Mouse (Mus musculus): Measurements from ENCODE around the gene Arsb.

Arsb gene

DNA sequence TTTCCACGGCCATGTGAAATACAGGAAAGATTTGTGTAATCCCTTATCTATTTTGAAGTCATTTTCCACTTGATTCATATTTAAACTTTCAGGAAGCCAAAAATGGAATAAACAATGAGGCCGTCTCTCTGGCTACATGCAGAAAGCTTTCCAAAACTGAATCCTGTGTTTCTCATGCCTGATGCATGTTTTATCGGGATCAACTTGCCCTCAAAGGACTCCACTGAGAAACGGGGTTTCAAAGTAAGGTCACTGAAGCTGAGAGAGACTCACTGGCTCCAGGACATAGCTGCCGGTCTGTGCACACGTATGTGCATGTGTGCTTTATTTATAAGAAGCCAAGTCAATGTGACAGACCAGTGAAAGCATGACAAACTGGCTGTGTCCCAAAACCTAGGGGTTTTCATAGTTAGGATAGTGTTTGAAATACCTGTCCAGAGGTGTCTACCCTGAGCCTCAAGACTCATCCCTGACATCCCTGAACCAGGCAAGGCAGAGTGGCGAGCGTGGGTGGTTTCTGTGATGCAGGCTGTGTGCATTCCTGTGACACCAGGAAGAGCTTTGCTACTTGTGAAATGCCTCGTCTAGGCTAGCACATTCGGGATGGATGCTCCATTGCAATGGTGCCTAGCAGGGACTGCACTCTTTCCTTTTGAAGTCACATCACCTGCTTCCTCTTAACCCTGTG is 75.5 kb downstream of the Arsb start:
- DNase-seq (ENCODE audit: low spot score), result no peak

- no peak for DNase-seq (ENCODE audit: low spot score)
Observed at GRCm38 (mm10) chr13:93847614-93848013, 76.2 kb downstream of the Arsb start.

GRCm38 (mm10) chr13:93848615-93849014 is 77.2 kb downstream of the Arsb start:
- DNase-seq (ENCODE audit: low spot score), result no peak

- DNase-seq (ENCODE audit: low spot score), result no peak
Observed at GRCm38 (mm10) chr13:93849751-93850355, 78.4 kb downstream of the Arsb start.

DNA sequence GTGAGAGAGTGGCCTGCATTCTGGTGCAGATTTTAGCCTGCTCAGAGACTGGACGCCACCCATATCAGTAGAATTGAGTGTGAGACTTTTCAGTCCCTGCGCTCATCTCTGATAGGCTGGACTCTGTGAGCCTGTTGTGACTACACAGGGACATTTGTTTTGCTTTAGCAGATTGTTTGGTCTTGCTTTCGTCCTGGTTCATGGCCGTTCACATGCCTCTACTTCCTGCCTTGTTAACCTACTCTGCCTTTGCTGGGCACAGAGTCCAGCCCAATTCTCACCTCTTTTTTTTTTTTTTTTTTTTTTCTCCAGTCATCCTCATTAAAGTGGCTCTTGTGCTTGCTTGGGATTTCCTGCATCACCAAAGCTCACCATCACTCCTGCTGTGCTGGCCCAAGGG is 79.2 kb downstream of the Arsb start:
- DNase-seq (ENCODE audit: low spot score), result no peak

- DNase-seq (ENCODE audit: low spot score), result peak; percentile 23
Observed at GRCm38 (mm10) chr13:93852419-93853138, 81.1 kb downstream of the Arsb start.

DNA sequence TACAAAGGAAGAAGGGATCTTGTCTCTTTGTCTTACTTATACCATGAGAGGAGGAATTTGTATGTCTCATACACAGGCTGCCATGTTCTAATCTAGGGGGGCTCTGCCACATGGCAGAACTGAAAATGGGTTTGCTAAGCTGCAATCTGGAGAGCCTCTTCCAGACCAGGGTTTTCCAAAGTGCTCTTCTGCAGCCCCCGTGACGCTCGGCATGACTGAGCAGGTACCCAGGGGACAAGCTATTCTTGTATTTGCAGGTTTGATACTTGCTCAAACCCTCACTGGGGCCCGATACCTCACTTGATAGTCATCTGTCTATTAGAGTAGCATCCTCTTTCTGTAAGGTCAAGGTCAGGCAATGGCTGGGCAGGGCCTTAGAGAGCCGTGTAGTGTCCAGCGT is 82.3 kb downstream of the Arsb start:
- no peak for DNase-seq (ENCODE audit: low spot score)

DNA sequence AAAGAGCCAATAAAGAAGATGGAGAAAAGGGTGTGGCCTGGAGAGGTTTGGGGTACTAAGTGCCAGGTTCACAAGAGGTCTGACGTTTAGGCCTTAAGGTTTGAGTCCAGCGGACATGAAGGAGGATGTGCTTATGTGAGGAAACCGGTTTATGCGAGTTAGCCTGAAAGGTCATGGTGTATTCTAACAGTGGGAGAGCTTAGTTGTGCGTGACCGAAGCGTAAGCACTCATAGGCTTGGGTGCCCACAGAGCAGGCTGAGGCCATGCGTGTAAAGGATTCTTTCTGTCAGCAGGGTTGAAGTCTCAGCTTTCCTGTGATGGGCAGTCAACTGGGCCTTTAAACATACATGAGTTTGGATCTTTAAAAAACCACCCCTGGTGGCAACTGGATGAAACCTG is 82.9 kb downstream of the Arsb start:
- DNase-seq (ENCODE audit: low spot score), result no peak

DNA sequence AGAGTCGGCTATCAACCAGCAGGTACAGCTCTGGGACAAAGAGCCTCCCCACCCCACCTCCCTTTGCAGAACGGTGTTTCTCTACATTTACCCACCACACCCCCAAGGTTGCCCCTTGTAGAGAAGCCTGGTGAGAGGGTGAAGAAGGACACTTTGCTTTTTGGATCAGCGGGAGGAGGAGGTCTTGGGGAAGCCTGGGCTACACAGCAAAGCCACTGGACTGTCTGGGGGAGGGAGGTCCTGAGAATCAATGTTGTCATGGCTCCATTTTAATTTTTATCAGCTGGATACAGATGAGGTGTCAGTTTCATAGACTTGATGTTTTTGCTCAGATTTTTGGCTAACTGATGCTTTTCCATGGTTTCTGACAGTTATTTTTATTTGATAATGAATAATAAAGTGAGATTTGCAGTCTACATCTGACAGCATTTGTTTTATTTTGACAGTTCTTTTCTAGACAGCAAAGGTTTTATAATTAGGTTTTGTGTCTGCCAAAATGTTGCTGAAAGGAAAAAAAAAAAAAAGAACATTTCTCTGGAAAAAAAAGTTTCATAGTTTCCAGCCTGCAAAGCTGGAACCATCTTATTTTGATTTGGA is 83.6 kb downstream of the Arsb start:
- DNase-seq (ENCODE audit: low spot score), result no peak

- DNase-seq (ENCODE audit: low spot score), result no peak
Observed at GRCm38 (mm10) chr13:93855701-93856183, 84.3 kb downstream of the Arsb start.

GRCm38 (mm10) chr13:93861211-93861610 is 89.8 kb downstream of the Arsb start:
- no peak for DNase-seq (ENCODE audit: low spot score)

- no peak for DNase-seq (ENCODE audit: low spot score)
Observed at GRCm38 (mm10) chr13:93864066-93864740, 92.8 kb downstream of the Arsb start.

GRCm38 (mm10) chr13:93866638-93867037 is 95.2 kb downstream of the Arsb start:
- no peak for DNase-seq (ENCODE audit: low spot score)

DNA sequence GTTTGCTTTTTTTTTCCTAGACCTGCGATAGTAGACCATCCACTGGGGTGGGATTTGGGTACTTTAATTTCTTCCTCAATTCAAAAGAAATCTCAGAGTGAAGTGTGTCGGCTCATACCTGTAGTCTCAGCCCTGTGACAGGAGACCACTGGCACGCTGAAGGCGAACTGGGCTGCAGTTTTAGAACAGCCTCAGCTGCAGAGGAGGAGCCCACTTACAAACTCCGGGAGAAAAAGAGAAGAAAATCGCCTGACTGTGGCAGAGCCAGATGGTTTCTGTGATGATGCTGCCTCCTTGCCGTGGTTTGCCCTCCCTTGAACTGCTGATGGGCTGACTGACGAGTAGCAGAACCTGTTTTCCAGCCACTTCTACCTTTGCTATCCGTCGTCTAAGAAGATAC is 100.3 kb downstream of the Arsb start:
- DNase-seq (ENCODE audit: low spot score), result no peak

DNA sequence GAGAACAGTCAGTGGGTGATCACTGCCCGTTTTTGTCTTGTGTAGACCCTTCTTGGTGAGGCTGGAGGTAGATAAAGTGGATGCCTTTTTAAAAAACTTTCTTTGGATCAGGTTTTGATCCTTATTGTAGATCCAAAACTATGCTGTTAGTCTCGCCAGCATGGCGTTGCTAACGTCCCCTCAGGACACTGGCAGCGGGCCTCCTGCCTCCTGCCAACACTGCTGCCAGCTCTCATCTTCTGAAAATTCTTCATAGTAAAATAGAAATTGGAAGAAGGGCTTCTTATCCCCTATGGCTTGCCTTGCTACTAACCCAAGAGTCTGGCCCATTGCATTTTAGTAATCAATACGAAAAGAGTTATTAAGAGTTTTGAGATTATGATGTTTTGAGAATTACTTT is 101.2 kb downstream of the Arsb start:
- no peak for DNase-seq (ENCODE audit: low spot score)

GRCm38 (mm10) chr13:93877924-93878323 is 106.5 kb downstream of the Arsb start:
- DNase-seq (ENCODE audit: low spot score), result no peak

- DNase-seq (ENCODE audit: low spot score), result no peak
Observed at GRCm38 (mm10) chr13:93879426-93879825, 108.0 kb downstream of the Arsb start.

DNA sequence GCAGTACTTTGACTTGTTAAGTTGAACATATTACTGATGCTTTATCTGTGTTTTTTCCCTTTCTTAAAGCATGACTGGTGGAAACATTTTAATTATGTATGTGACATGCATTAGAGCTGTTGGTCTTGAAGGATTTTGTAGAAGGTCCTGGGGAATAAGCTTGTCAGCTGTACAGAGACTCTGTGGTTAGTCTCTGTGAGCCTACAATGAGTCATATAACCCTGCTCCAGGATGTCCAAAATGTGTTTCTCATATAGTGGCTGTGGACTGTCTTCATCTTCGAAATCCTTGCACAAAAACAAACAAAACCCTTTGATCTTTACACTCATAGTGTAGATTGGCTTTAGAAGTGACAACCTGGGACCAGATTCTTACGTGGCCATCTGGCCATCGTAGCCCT is 110.7 kb downstream of the Arsb start:
- DNase-seq (ENCODE audit: low spot score), result no peak

DNA sequence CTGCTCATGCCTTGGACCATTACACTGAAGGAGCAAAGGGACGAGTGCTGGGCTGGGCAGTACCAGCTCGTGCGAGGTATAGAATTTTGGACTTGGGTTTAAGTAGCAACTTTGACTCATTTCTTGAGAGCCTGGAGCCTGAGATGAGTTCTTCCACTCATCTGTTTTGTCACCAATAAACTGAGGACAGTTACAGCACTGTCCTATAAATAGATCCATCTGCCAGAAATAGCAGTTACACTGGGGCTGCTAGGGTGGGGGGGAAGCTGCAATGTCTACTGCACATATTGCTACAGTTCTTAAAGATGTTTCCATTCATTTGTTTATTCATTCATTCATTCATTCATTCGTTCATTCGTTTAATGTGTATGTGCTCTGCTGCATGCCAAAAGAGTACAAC is 115.6 kb downstream of the Arsb start:
- no peak for DNase-seq (ENCODE audit: low spot score)

DNA sequence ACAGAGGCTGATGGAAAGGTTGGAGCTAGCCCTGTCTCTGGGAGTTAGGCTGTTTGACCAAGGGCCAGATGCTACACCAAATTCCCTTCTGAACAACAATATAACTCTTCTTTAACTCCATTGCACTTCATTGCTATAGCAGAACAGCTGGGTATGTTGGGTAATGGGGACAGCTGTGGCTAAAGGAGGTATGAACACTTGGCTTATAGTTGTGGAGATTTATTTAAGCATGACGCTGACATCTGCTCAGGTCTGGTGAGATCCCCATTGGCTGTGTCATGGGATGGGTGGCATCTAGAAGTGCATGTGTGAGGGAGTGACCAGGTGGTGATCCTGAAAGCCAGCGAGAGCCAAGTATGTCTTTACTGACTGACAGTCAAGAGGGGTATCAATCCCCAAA is 116.8 kb downstream of the Arsb start:
- no peak for DNase-seq (ENCODE audit: low spot score)

- DNase-seq (ENCODE audit: low spot score), result no peak
Observed at GRCm38 (mm10) chr13:93888916-93889315, 117.5 kb downstream of the Arsb start.

GRCm38 (mm10) chr13:93889991-93890390 is 118.6 kb downstream of the Arsb start:
- DNase-seq (ENCODE audit: low spot score), result no peak

Data from lung, postnatal 25 days (tissue).